ENCODE assay signal across 24 mouse cellular contexts in the genomic region with DNA sequence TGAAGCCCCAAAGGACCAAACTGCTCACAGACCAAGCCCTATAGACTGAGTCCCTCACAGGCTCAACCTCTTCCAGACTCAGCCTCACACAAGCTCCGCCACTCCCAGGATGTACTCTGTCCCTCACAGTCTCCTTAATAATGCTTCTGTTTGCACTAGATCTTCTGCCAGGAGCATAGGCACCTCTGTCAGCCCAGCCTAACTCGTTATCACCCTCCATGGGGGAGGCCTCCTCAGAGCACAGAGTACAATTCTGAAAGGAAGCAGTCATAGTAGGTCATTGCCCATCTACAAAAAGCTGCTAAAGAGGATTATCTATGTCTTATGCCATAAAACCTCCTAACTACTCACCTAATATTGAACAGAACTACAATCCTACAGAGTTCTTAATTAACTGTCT.
DNase-seq lines count a peak whose midpoint lies in the region; ATAC-seq and TF ChIP-seq lines count a peak whose summit lies in the region.
"Had no signal": no experiment of that assay in that cellular context is flagged by ENCODE, and none has a peak within 500 bp of the region (broad histone marks: within the 10 kb centered on the region; RNA-seq: fewer than 3 reads in every experiment).

No protein-coding gene starts in this region.

- no peak overlapping the region for H3K4me3 ChIP-seq in hindbrain, embryonic 13.5 days
- H3K4me3 ChIP-seq in hindbrain, embryonic 11.5 days (ENCODE audit: low read depth, low read length), result no peak overlapping the region
- no peak overlapping the region for H3K4me3 ChIP-seq in midbrain, embryonic 13.5 days (replicated peaks)
- H3K4me3 ChIP-seq in midbrain, postnatal 0 days (ENCODE audit: low read depth, low read length), result no peak overlapping the region
- no peak overlapping the region for H3K4me3 ChIP-seq in midbrain, embryonic 16.5 days (ENCODE audit: low read depth, low read length)
- H3K4me3 ChIP-seq in midbrain, embryonic 14.5 days (replicated peaks; ENCODE audit: low read depth, low read length), result no peak overlapping the region
- H3K4me3 ChIP-seq: embryonic facial prominence, embryonic 10.5 days; embryonic facial prominence, embryonic 12.5 days; forebrain, embryonic 13.5 days; forebrain, embryonic 15.5 days had no signal

- TF ChIP-seq CTCF in midbrain, postnatal 0 days (IDR thresholded peaks at IDR 0.05), result no peak

- DNase-seq in hindbrain, embryonic 11.5 days (ENCODE audit: low spot score), result no peak
- DNase-seq in midbrain, postnatal 0 days (ENCODE audit: low spot score), result no peak
- no peak for DNase-seq in midbrain, embryonic 14.5 days
- DNase-seq: adrenal gland, adult 8-10 months; adrenal gland, postnatal 14 days; adrenal gland, postnatal 36 days; B cell, adult 2 months; cerebellum, adult 11-12 months; cerebellum, adult 2 months; cerebellum, adult 9-10 months; cerebellum, postnatal 10 days; cerebellum, postnatal 25 days had no signal

- no peak overlapping the region for H3K9ac ChIP-seq in hindbrain, embryonic 13.5 days
- H3K9ac ChIP-seq in hindbrain, embryonic 11.5 days (ENCODE audit: low read depth, low read length), result no peak overlapping the region
- H3K9ac ChIP-seq in midbrain, embryonic 13.5 days (replicated peaks), result no peak overlapping the region
- no peak overlapping the region for H3K9ac ChIP-seq in midbrain, postnatal 0 days (replicated peaks; ENCODE audit: low read length, poor library complexity, severe bottlenecking)
- no peak overlapping the region for H3K9ac ChIP-seq in midbrain, embryonic 16.5 days (ENCODE audit: low read depth, low read length)
- no peak overlapping the region for H3K9ac ChIP-seq in midbrain, embryonic 14.5 days (replicated peaks; ENCODE audit: low read length)
- H3K9ac ChIP-seq: embryonic facial prominence, embryonic 12.5 days; forebrain, embryonic 13.5 days; forebrain, embryonic 15.5 days had no signal

- no peaks in the 10 kb centered on the region; the same call in 1 of the 2 replicates for H3K4me1 ChIP-seq in hindbrain, embryonic 13.5 days (replicated peaks)
- H3K4me1 ChIP-seq in hindbrain, embryonic 11.5 days (replicated peaks; ENCODE audit: control insufficient read depth, insufficient read depth, low read length), result no peaks in the 10 kb centered on the region
- no peaks in the 10 kb centered on the region for H3K4me1 ChIP-seq in midbrain, embryonic 13.5 days (replicated peaks)
- 0 out of 2 replicates have a peak, but pooled peaks cover 1% of the 10 kb centered on the region for H3K4me1 ChIP-seq in midbrain, postnatal 0 days (ENCODE audit: insufficient read depth, low read length)
- no peaks in the 10 kb centered on the region for H3K4me1 ChIP-seq in midbrain, embryonic 16.5 days (ENCODE audit: control insufficient read depth, insufficient read depth, low read length)
- H3K4me1 ChIP-seq in midbrain, embryonic 14.5 days (ENCODE audit: control insufficient read depth, insufficient read depth, low read length), result no peaks in the 10 kb centered on the region
- H3K4me1 ChIP-seq: embryonic facial prominence, embryonic 10.5 days; embryonic facial prominence, embryonic 12.5 days; forebrain, embryonic 15.5 days had no signal

- no peak for ATAC-seq in hindbrain, embryonic 13.5 days (ENCODE audit: low FRiP score)
- ATAC-seq in hindbrain, embryonic 11.5 days (ENCODE audit: low FRiP score), result no peak
- ATAC-seq in midbrain, embryonic 13.5 days, result peak; percentile 34
- no peak for ATAC-seq in midbrain, postnatal 0 days (ENCODE audit: low FRiP score)
- ATAC-seq in midbrain, embryonic 16.5 days, result peak; percentile 51; the same call in 1 of the 2 replicates
- ATAC-seq in midbrain, embryonic 14.5 days (ENCODE audit: low FRiP score, low TSS enrichment), result no peak
- ATAC-seq: activated CD4-positive, CD25-positive, alpha-beta regulatory T cell, adult 4 months; CD4-positive, CD25-positive, alpha-beta regulatory T cell, adult 4 months; forebrain, embryonic 13.5 days; forebrain, embryonic 15.5 days; Patski had no signal

- 0 out of 2 replicates have a peak overlapping the region, but pooled peaks have one; percentile 40 for H3K27ac ChIP-seq in hindbrain, embryonic 13.5 days
- H3K27ac ChIP-seq in hindbrain, embryonic 11.5 days (ENCODE audit: low read depth, low read length), result no peak overlapping the region
- no peak overlapping the region for H3K27ac ChIP-seq in midbrain, embryonic 13.5 days
- no peak overlapping the region for H3K27ac ChIP-seq in midbrain, postnatal 0 days (ENCODE audit: low read depth, low read length)
- H3K27ac ChIP-seq in midbrain, embryonic 16.5 days (ENCODE audit: low read length), result 0 out of 2 replicates have a peak overlapping the region, but pooled peaks have one; percentile 4
- no peak overlapping the region for H3K27ac ChIP-seq in midbrain, embryonic 14.5 days (replicated peaks; ENCODE audit: low read depth, low read length)
- H3K27ac ChIP-seq: embryonic facial prominence, embryonic 10.5 days; embryonic facial prominence, embryonic 12.5 days; forebrain, embryonic 13.5 days; forebrain, embryonic 15.5 days had no signal

- no peaks in the 10 kb centered on the region for H3K36me3 ChIP-seq in hindbrain, embryonic 13.5 days
- no peaks in the 10 kb centered on the region for H3K36me3 ChIP-seq in hindbrain, embryonic 11.5 days (ENCODE audit: control insufficient read depth, insufficient read depth, low read length)
- H3K36me3 ChIP-seq in midbrain, embryonic 13.5 days, result no peaks in the 10 kb centered on the region
- no peaks in the 10 kb centered on the region for H3K36me3 ChIP-seq in midbrain, postnatal 0 days (ENCODE audit: insufficient read depth, low read length)
- no peaks in the 10 kb centered on the region for H3K36me3 ChIP-seq in midbrain, embryonic 16.5 days (ENCODE audit: control insufficient read depth, insufficient read depth, low read length)
- no peaks in the 10 kb centered on the region for H3K36me3 ChIP-seq in midbrain, embryonic 14.5 days (ENCODE audit: control insufficient read depth, insufficient read depth, low read length)
- H3K36me3 ChIP-seq: embryonic facial prominence, embryonic 10.5 days; embryonic facial prominence, embryonic 12.5 days; forebrain, embryonic 15.5 days; G1E had no signal

- no peaks in the 10 kb centered on the region for H3K9me3 ChIP-seq in hindbrain, embryonic 13.5 days
- H3K9me3 ChIP-seq in hindbrain, embryonic 11.5 days (ENCODE audit: control insufficient read depth, low read length), result no peaks in the 10 kb centered on the region
- H3K9me3 ChIP-seq in midbrain, embryonic 13.5 days, result no peaks in the 10 kb centered on the region
- no peaks in the 10 kb centered on the region for H3K9me3 ChIP-seq in midbrain, postnatal 0 days (ENCODE audit: low read length)
- H3K9me3 ChIP-seq in midbrain, embryonic 16.5 days (replicated peaks; ENCODE audit: control insufficient read depth, low read length, poor library complexity, severe bottlenecking), result no peaks in the 10 kb centered on the region
- no peaks in the 10 kb centered on the region for H3K9me3 ChIP-seq in midbrain, embryonic 14.5 days (ENCODE audit: control insufficient read depth, low read length)
- H3K9me3 ChIP-seq: embryonic facial prominence, embryonic 10.5 days; embryonic facial prominence, embryonic 12.5 days; forebrain, embryonic 13.5 days; forebrain, embryonic 15.5 days; G1E had no signal

- H3K27me3 ChIP-seq in hindbrain, embryonic 13.5 days, result no peaks in the 10 kb centered on the region
- H3K27me3 ChIP-seq in hindbrain, embryonic 11.5 days (ENCODE audit: control insufficient read depth, insufficient read depth, low read length), result no peaks in the 10 kb centered on the region
- no peaks in the 10 kb centered on the region for H3K27me3 ChIP-seq in midbrain, embryonic 13.5 days
- H3K27me3 ChIP-seq in midbrain, postnatal 0 days (ENCODE audit: insufficient read depth, low read length), result no peaks in the 10 kb centered on the region
- H3K27me3 ChIP-seq in midbrain, embryonic 16.5 days (ENCODE audit: control insufficient read depth, insufficient read depth, low read depth, low read length), result no peaks in the 10 kb centered on the region
- no peaks in the 10 kb centered on the region for H3K27me3 ChIP-seq in midbrain, embryonic 14.5 days (ENCODE audit: control insufficient read depth, insufficient read depth, low read length)
- H3K27me3 ChIP-seq: CH12.LX; embryonic facial prominence, embryonic 12.5 days; forebrain, embryonic 13.5 days; forebrain, embryonic 15.5 days had no signal

- 65% methylated on average over 2 of the region's 2 CpGs for WGBS in hindbrain, embryonic 13.5 days
- 61% methylated on average over 2 of the region's 2 CpGs for WGBS in hindbrain, embryonic 11.5 days
- WGBS in midbrain, embryonic 13.5 days, result 51% methylated on average over 2 of the region's 2 CpGs
- 45% methylated on average over 2 of the region's 2 CpGs for WGBS in midbrain, postnatal 0 days
- WGBS in midbrain, embryonic 16.5 days, result 40% methylated on average over 2 of the region's 2 CpGs
- WGBS in midbrain, embryonic 14.5 days, result 48% methylated on average over 2 of the region's 2 CpGs

- no peak overlapping the region for H3K4me2 ChIP-seq in hindbrain, embryonic 13.5 days
- H3K4me2 ChIP-seq in hindbrain, embryonic 11.5 days (replicated peaks; ENCODE audit: low read depth, low read length), result no peak overlapping the region
- H3K4me2 ChIP-seq in midbrain, embryonic 13.5 days (replicated peaks), result no peak overlapping the region
- no peak overlapping the region for H3K4me2 ChIP-seq in midbrain, postnatal 0 days (ENCODE audit: low read depth, low read length, poor library complexity, severe bottlenecking)
- H3K4me2 ChIP-seq in midbrain, embryonic 16.5 days (ENCODE audit: low read length), result no peak overlapping the region
- no peak overlapping the region for H3K4me2 ChIP-seq in midbrain, embryonic 14.5 days (ENCODE audit: low read length)
- H3K4me2 ChIP-seq: embryonic facial prominence, embryonic 12.5 days; forebrain, embryonic 13.5 days; forebrain, embryonic 15.5 days had no signal

Comparison
In these comparisons a context has a peak if more than half of its experiments do, and no peak if none do; other contexts are left out.
1. ATAC-seq: peak in midbrain, embryonic 13.5 days (single experiment) and midbrain, embryonic 16.5 days (single experiment); none in hindbrain, embryonic 13.5 days (single experiment), hindbrain, embryonic 11.5 days (single experiment), midbrain, postnatal 0 days (single experiment) and midbrain, embryonic 14.5 days (single experiment).
2. H3K27ac ChIP-seq: peak in hindbrain, embryonic 13.5 days (single experiment) and midbrain, embryonic 16.5 days (single experiment); none in hindbrain, embryonic 11.5 days (single experiment), midbrain, embryonic 13.5 days (single experiment), midbrain, postnatal 0 days (single experiment) and midbrain, embryonic 14.5 days (single experiment).